Mouse (Mus musculus) Patski (cell line): ENCODE measurements around the gene Ckap4. TPM values are rescaled to one million over a fixed set of nuclear protein-coding genes. Genes with fewer than 3 reads are reported as not detected.
A peak's percentile ranks its signal among the peaks of the same experiment; 100 is the strongest.

ENCODE experiments used
- ATAC-seq: fragments of 100-300 bp; one replicate; pipeline ENCODE4 v1.8.0; 2021
- CTCF ChIA-PET: fragments of 350-600 bp; sonication (Branson Sonifier 250); formaldehyde crosslinking; loops from one replicate; lab custom pipeline; 2022; ENCODE audit warnings: inconsistent platforms; lab: Charles Lee
- POLR2A ChIA-PET: fragments of 350-600 bp; sonication (Branson Sonifier 250); formaldehyde crosslinking; loops from one replicate; lab custom pipeline; 2022; ENCODE audit warnings: antibody characterized with exemption, inconsistent platforms; lab: Charles Lee
- DNase-seq: peaks from one replicate; pipeline ENCODE4 v3.0.0-alpha.2; 2011; ENCODE audit warnings: low read depth, low spot score
- H3K27me3 ChIP-seq: fragments of 371-371 bp; one replicate; pipeline ENCODE4 v1.5.1; 2021
- CTCF ChIP-seq: fragments of 100-300 bp; IDR thresholded peaks from one replicate; pipeline ENCODE4 v1.5.1; 2021
- in situ Hi-C: fragments of 300-500 bp; cut with MboI; formaldehyde crosslinking; loops from 3 replicates; pipeline ENCODE4 v1.11.1; 2018; ENCODE audit warnings: low pct_unique_long_range_greater_than_20kb, mixed read lengths
- polyA plus RNA-seq: library from polyadenylated mRNA; unstranded; gene quantifications from one replicate; pipeline ENCODE4 v1.2.3, GENCODE M21; 2021

Gene Ckap4
- polyA plus RNA-seq, 1 experiment from 2014 or later, result 62.4 TPM

GRCm38 (mm10) chr10:84481327-84481671 is 52.6 kb downstream of the Ckap4 start:
- no peaks in the 10 kb centered on the region for H3K27me3 ChIP-seq
- TF ChIP-seq CTCF, result no peak
- no peak for DNase-seq
- no peak for ATAC-seq
- POLR2A ChIA-PET, result interaction anchor here (1.2 to 1.6 kb wide), 3 partner anchors 9 to 40 kb away, joined by 3 read pairs; partner anchors contain the start of gene Nuak1
- CTCF ChIA-PET, result interaction anchor here (1.1 to 2.0 kb wide), 2 partner anchors 9 to 34 kb away, joined by 5 to 7 read pairs; no protein-coding TSS in a partner anchor
- in situ Hi-C loops, result no loop called here

- POLR2A ChIA-PET, result interaction anchor here (1.2 to 1.6 kb wide), 3 partner anchors 10 to 40 kb away, joined by 3 read pairs; partner anchors contain the start of gene Nuak1
- in situ Hi-C loops, result no loop called here
- peak; percentile 93 for DNase-seq
- TF ChIP-seq CTCF, result no peak
- CTCF ChIA-PET, result interaction anchor here (1.1 to 2.0 kb wide), 2 partner anchors 10 to 35 kb away, joined by 5 to 7 read pairs; no protein-coding TSS in a partner anchor
- no peaks in the 10 kb centered on the region for H3K27me3 ChIP-seq
- ATAC-seq, result peak; percentile 93
Measured at GRCm38 (mm10) chr10:84480667-84481326, 53.1 kb downstream of the Ckap4 start.

- TF ChIP-seq CTCF, result no peak
- ChIA-PET CTCF (interaction anchor here (1.1 kb wide), 1 partner anchor 35 kb away, joined by 7 read pairs; no protein-coding TSS in a partner anchor), POLR2A (interaction anchor here (1.6 kb wide), 2 partner anchors 13 to 39 kb away, joined by 3 read pairs; partner anchors contain the start of gene Nuak1)
- DNase-seq (no peak), ATAC-seq (no peak)
- in situ Hi-C loops, result no loop called here
- H3K27me3 ChIP-seq, result no peaks in the 10 kb centered on the region
Measured at GRCm38 (mm10) chr10:84480146-84480545, 53.7 kb downstream of the Ckap4 start.

GRCm38 (mm10) chr10:84477613-84478076 is 56.2 kb downstream of the Ckap4 start:
- CTCF ChIA-PET, result interaction anchor here (1.0 to 2.0 kb wide), 3 partner anchors 9 to 36 kb away, joined by 3 to 8 read pairs (median 3); no protein-coding TSS in a partner anchor
- no peak for DNase-seq
- H3K27me3 ChIP-seq, result no peaks in the 10 kb centered on the region
- no peak for ATAC-seq
- TF ChIP-seq CTCF, result no peak
- POLR2A ChIA-PET, result no interaction called here
- in situ Hi-C loops, result no loop called here

GRCm38 (mm10) chr10:84477045-84477612 is 56.7 kb downstream of the Ckap4 start:
- H3K27me3 ChIP-seq, result no peaks in the 10 kb centered on the region
- no peak for TF ChIP-seq CTCF
- ChIA-PET POLR2A (no interaction called here), CTCF (interaction anchor here (1.5 kb wide), 1 partner anchor 37 kb away, joined by 3 read pairs; no protein-coding TSS in a partner anchor)
- in situ Hi-C loops, result no loop called here
- ATAC-seq (no peak), DNase-seq (no peak)

Other genes starting within 250 kb of the Ckap4 start
- gene Nuak1, start 93.5 kb downstream of the Ckap4 start, polyA plus RNA-seq, result 31.4 TPM
- 33.0 TPM for gene Tcp11l2, start 42.6 kb upstream of the Ckap4 start, polyA plus RNA-seq
- 14.3 TPM for gene Polr3b, start 88.2 kb upstream of the Ckap4 start, polyA plus RNA-seq
- 0.09 TPM for gene Rfx4, start 222.0 kb upstream of the Ckap4 start, polyA plus RNA-seq